Mouse (Mus musculus) activated CD4-positive, CD25-positive, alpha-beta regulatory T cell (primary cell): ENCODE results near the gene Cenpe. TPM values are rescaled to one million over a fixed set of nuclear protein-coding genes. Genes with fewer than 3 reads are reported as not detected.

ENCODE experiments used
- polyA plus RNA-seq, 2 experiments: library from polyadenylated mRNA; unstranded; fragments of 100-300 nt; shearing (Covaris generic); gene quantifications; one replicate each; pipeline ENCODE4 v1.2.1; 2017

The Cenpe gene
- 1 to 10 TPM; 3.1 to 4.4 TPM for polyA plus RNA-seq

DNA sequence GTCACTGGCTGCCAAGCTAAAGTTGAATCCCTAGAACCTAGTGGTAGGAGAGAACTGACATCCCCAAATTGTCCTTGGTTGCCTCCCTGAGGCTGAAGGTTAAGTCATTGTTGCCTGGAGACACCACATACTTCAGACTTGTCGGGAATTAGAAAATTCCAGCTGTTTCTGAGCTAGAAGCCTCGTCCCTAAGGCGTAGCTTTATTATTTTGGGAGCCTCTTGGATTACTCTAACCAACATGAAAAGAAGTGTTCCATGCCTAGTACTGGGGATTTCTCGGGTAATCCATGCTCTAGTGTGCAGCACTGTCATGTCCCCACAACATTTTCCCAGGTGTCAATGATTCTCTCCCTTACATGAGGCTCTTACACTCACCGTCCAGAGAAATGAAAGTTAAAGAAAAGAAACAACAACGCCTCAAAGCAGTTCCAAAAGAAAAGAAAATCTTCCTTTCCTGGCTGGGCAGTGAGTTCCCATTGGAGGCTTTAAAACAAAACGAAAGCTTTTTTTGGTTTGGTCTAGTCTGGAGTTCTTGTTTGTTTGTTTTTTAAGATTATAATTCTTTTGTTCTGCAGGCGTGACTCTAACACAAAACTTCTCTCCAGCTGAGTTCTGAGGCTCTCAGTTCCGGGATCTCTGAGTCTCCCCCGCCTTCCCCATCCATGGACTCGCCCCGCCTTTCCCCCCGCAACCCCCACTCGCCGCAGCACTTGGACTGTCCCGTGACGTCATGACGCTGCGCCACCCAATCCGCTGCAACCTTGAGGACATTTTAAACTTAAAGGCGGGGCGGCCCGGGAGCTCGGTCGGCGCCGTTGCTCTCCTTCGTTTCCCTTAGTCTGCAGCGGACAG, at the start of gene Cenpe:
TSS of gene Cenpe (plus strand) at position 733 of the 853 bp plus-strand sequence.

GRCm38 (mm10) chr3:135280669-135281415, 68.5 kb downstream of the Cenpe start, which contains the start of gene Bdh2:
TSS of gene Bdh2 (plus strand) at chr3:135281221.

GRCm38 (mm10) chr3:135307411-135308259, 95.3 kb downstream of the Cenpe start, which contains the start of gene Slc9b2:
TSS of gene Slc9b2 (plus strand) at chr3:135307700.

Other genes with a start within 250 kb of the Cenpe start
- under 1 TPM in 1 of 2 experiments, not detected in 1; 0.22 TPM for gene Bdh2, start 68.7 kb downstream of the Cenpe start, polyA plus RNA-seq
- 1 to 10 TPM; 5.1 to 6.3 TPM for gene Slc9b2, start 95.2 kb downstream of the Cenpe start, polyA plus RNA-seq
- under 1 TPM; 0.29 to 0.43 TPM for gene Slc9b1, start 135.5 kb downstream of the Cenpe start, polyA plus RNA-seq
- 10 to 100 TPM; 67.9 to 70.9 TPM for gene Cisd2, start 211.4 kb downstream of the Cenpe start, polyA plus RNA-seq
- gene Ube2d3, start 225.6 kb downstream of the Cenpe start, polyA plus RNA-seq, result 100 to 1,000 TPM; 647 to 673 TPM